Mouse (Mus musculus) urinary bladder, postnatal 36 days (tissue): ENCODE data around the gene Rad23a.
A peak's percentile ranks its signal among the peaks of the same experiment; 100 is the strongest.

ENCODE experiments used
- DNase-seq, 2 experiments: peaks; one replicate each; pipeline ENCODE4 v3.0.0; 2022; ENCODE audit warnings: low spot score in 2 of 2, mixed read lengths in 1 of 2

Rad23a gene

GRCm38 (mm10) chr8:84787523-84788302, 52.8 kb downstream of the Rad23a start:
- no peak for DNase-seq

- no peak for DNase-seq
These were observed 53.5 kb downstream of the Rad23a start for GRCm38 (mm10) chr8:84786801-84787467.

GRCm38 (mm10) chr8:84785756-84786677, 54.4 kb downstream of the Rad23a start:
- DNase-seq: peak in 1 of 2 experiments; percentile 67

GRCm38 (mm10) chr8:84785506-84785755, 55.0 kb downstream of the Rad23a start:
- DNase-seq: no peak

GRCm38 (mm10) chr8:84784681-84785505, 55.6 kb downstream of the Rad23a start:
- DNase-seq: no peak
